Mouse (Mus musculus) thymus, postnatal 36 days (tissue): ENCODE measurements around the gene Fam120b.

Source experiments
- DNase-seq, 2 experiments: peaks; one replicate each; pipeline ENCODE4 v3.0.0; 2022; ENCODE audit warnings: mixed read lengths in 2 of 2

Gene Fam120b

GRCm38 (mm10) chr17:15395997-15396675 lies at the start of gene Fam120b:
Gene Fam120b (plus strand): TSS chr17:15396202.
- DNase-seq: peak; percentile 74 to 85

- DNase-seq: no peak
Observed at GRCm38 (mm10) chr17:15350152-15350551, 45.9 kb upstream of the Fam120b start.

- DNase-seq: no peak
Observed at GRCm38 (mm10) chr17:15352869-15353610, 43.0 kb upstream of the Fam120b start.

GRCm38 (mm10) chr17:15354006-15354405 lies 42.0 kb upstream of the Fam120b start:
- no peak for DNase-seq

- no peak for DNase-seq
Observed at GRCm38 (mm10) chr17:15355072-15355471, 40.9 kb upstream of the Fam120b start.

- DNase-seq: no peak
Observed at GRCm38 (mm10) chr17:15356526-15356925, 39.5 kb upstream of the Fam120b start.

- DNase-seq: no peak
Observed at GRCm38 (mm10) chr17:15357071-15357470, 38.9 kb upstream of the Fam120b start.

GRCm38 (mm10) chr17:15363656-15364055 lies 32.3 kb upstream of the Fam120b start:
- no peak for DNase-seq

GRCm38 (mm10) chr17:15365650-15366049 lies 30.4 kb upstream of the Fam120b start:
- no peak for DNase-seq

- DNase-seq: no peak
Observed at GRCm38 (mm10) chr17:15370401-15370800, 25.6 kb upstream of the Fam120b start.

GRCm38 (mm10) chr17:15371967-15372835 lies 23.8 kb upstream of the Fam120b start:
- DNase-seq: no peak

- no peak for DNase-seq
Observed at GRCm38 (mm10) chr17:15372931-15373652, 22.9 kb upstream of the Fam120b start.

GRCm38 (mm10) chr17:15374321-15375141 lies 21.5 kb upstream of the Fam120b start:
- DNase-seq: peak in 1 of 2 experiments; percentile 5

GRCm38 (mm10) chr17:15375224-15375623 lies 20.8 kb upstream of the Fam120b start:
- no peak for DNase-seq

GRCm38 (mm10) chr17:15375701-15376493 lies 20.1 kb upstream of the Fam120b start:
- DNase-seq: peak; percentile 19 to 25

- DNase-seq: peak in 1 of 2 experiments; percentile 10
Observed at GRCm38 (mm10) chr17:15376494-15377181, 19.4 kb upstream of the Fam120b start, which contains the start of gene Dll1. Gene Dll1 (minus strand): TSS chr17:15376872.

- no peak for DNase-seq
Observed at GRCm38 (mm10) chr17:15377901-15378300, 18.1 kb upstream of the Fam120b start.

GRCm38 (mm10) chr17:15378413-15379109 lies 17.4 kb upstream of the Fam120b start:
- no peak for DNase-seq
